Comparison of ENCODE assay signal across 23 mouse cellular contexts in genomic region chr9:46075578-46075977, GRCm38 (mm10).
DNase-seq lines count a peak whose midpoint lies in the region; ATAC-seq and TF ChIP-seq lines count a peak whose summit lies in the region.
"Had no signal": no experiment of that assay in that cellular context is flagged by ENCODE, and none has a peak within 500 bp of the region (broad histone marks: within the 10 kb centered on the region; RNA-seq: fewer than 3 reads in every experiment).

No protein-coding gene starts in this region.

- TF ChIP-seq CTCF in layer of hippocampus, adult 2 months (conservative IDR thresholded peaks at IDR 0.05): no peak

- no peak overlapping the region for H3K9ac ChIP-seq in neural tube, embryonic 15.5 days (replicated peaks)
- H3K9ac ChIP-seq: embryonic facial prominence, embryonic 13.5 days; embryonic facial prominence, embryonic 15.5 days; forebrain, embryonic 12.5 days had no signal

- 70% methylated on average over 2 of the region's 2 CpGs for WGBS in neural tube, embryonic 15.5 days

- H3K27me3 ChIP-seq in neural tube, embryonic 15.5 days (replicated peaks): no peaks in the 10 kb centered on the region
- H3K27me3 ChIP-seq: embryonic facial prominence, embryonic 13.5 days; embryonic facial prominence, embryonic 15.5 days; forebrain, embryonic 12.5 days; Patski had no signal

- peak overlapping the region; percentile 54; the same call in 1 of the 2 replicates for H3K27ac ChIP-seq in layer of hippocampus, adult 2 months
- no peak overlapping the region for H3K27ac ChIP-seq in neural tube, embryonic 15.5 days (replicated peaks)
- H3K27ac ChIP-seq: embryonic facial prominence, embryonic 13.5 days; embryonic facial prominence, embryonic 15.5 days; forebrain, embryonic 10.5 days; forebrain, embryonic 12.5 days had no signal

- no peak for DNase-seq in layer of hippocampus, adult 2 months (ENCODE audit: low spot score in 2 of 2)
- no peak for DNase-seq in layer of hippocampus, postnatal 25 days (ENCODE audit: extremely low spot score in 1 of 2, low spot score in 1 of 2)
- peak; percentile 52 for DNase-seq in Muller cell, postnatal 12 days (ENCODE audit: inconsistent ontology term)
- DNase-seq in brain, adult 2 months (ENCODE audit: low read depth, low spot score): peak; percentile 63
- DNase-seq: adrenal gland, adult 8-10 months; adrenal gland, postnatal 14 days; adrenal gland, postnatal 36 days; cerebellum, adult 11 months; cerebellum, adult 18-20 months; cerebellum, adult 9-10 months; cerebellum, postnatal 14 days; cerebellum, postnatal 36 days; embryo, embryonic 11 days had no signal

- no peak overlapping the region for H3K4me3 ChIP-seq in layer of hippocampus, adult 2 months
- H3K4me3 ChIP-seq in neural tube, embryonic 15.5 days (replicated peaks): no peak overlapping the region
- H3K4me3 ChIP-seq: embryonic facial prominence, embryonic 13.5 days; embryonic facial prominence, embryonic 15.5 days; erythroblast, embryonic 14.5 days; forebrain, embryonic 10.5 days; forebrain, embryonic 12.5 days had no signal

- H3K36me3 ChIP-seq in neural tube, embryonic 15.5 days: no peaks in the 10 kb centered on the region
- H3K36me3 ChIP-seq: embryonic facial prominence, embryonic 13.5 days; embryonic facial prominence, embryonic 15.5 days; forebrain, embryonic 10.5 days; forebrain, embryonic 12.5 days had no signal

- no peaks in the 10 kb centered on the region for H3K9me3 ChIP-seq in neural tube, embryonic 15.5 days (replicated peaks)
- H3K9me3 ChIP-seq: embryonic facial prominence, embryonic 13.5 days; embryonic facial prominence, embryonic 15.5 days; forebrain, embryonic 10.5 days; forebrain, embryonic 12.5 days had no signal

- peaks cover 6% of the 10 kb centered on the region; the same call in 1 of the 2 replicates for H3K4me1 ChIP-seq in neural tube, embryonic 15.5 days

- no peak for ATAC-seq in neural tube, embryonic 15.5 days (ENCODE audit: low FRiP score)
- ATAC-seq: activated CD4-positive, CD25-positive, alpha-beta regulatory T cell, adult 4 months; forebrain, embryonic 14.5 days; forebrain, embryonic 16.5 days; Patski had no signal

- no peak overlapping the region for H3K4me2 ChIP-seq in neural tube, embryonic 15.5 days
- H3K4me2 ChIP-seq: embryonic facial prominence, embryonic 13.5 days; embryonic facial prominence, embryonic 15.5 days; forebrain, embryonic 12.5 days had no signal

Comparison
In these comparisons a context has a peak if more than half of its experiments do, and no peak if none do; other contexts are left out.
1. DNase-seq: peak in Muller cell, postnatal 12 days (single experiment) and brain, adult 2 months (single experiment); none in layer of hippocampus, adult 2 months (0 of 2) and layer of hippocampus, postnatal 25 days (0 of 2).